Mouse (Mus musculus) lung, postnatal 25 days (tissue): ENCODE data around the gene Sppl3.

Experiments used
- DNase-seq: peaks from one replicate; pipeline ENCODE4 v3.0.0; 2022; ENCODE audit warnings: low spot score

The Sppl3 gene

DNA sequence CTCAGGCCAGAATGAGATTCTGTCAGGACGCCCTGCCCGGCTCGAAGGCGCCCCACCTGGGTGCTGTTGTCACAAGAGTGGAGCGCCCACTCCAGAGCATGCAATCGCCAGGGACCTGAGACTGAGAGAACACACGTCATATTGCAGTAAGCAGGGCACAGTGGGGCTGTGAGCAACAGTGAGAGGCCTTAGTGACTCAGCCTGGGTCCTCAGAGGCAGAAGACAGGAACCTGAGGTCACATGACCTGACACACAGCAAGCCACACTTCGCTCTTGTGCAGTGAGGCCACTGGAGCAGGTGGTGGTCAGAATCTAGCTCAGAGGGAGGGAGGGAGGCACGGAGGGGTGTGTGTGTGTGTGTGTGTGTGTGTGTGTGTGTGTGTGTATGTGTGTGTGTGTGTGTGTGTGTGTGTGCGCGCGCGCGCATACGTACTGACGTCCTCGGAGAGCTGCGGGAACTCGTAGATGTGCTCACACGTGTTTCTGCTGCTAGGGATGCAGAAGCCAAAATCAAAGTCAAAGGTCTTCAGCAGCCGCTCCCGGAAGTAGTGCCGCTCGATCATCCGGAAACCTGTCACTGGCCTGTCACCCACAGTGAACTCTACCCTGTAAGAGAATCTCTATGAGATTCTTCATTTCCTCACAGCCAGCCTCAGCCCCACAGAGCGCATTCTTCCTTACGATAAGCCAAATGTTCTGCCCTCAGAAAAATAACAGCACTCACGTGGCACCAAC, 115.8 kb downstream of the Sppl3 start:
- DNase-seq, result no peak

DNA sequence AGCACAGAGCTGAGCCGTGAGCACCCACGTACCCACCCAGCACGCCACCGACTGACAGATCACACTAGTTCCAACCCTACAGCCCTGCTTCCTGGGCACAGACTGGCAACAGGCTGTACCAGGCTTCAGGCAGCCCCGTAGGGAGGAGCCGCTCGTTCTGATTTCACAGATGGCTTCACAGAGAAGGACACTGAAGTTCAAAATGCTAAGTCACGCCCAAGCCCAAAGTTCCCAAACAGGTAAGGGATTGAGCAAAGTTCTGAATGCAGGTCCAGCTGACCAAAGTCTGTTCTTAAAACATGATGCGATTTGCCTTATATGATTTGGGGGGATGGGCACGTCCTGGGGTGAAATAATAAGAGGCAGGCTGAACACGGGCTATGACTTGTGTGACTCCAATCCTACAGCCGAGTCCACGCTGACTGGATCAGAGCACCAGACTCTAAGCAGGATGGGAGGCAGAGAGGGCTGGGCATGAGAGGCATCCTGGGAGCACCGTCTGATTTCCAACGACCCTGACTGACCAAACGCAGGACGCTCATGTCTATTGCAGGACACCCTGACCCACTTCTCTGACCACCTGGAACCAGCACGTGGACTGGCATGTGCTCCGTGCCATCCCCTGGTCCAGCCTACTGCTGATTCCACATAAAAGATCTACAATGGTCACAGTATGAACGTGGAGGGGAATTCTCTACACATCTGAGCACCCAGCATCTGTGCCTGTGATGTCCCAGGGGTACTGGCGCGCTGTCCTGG, 116.7 kb downstream of the Sppl3 start:
- no peak for DNase-seq

DNA sequence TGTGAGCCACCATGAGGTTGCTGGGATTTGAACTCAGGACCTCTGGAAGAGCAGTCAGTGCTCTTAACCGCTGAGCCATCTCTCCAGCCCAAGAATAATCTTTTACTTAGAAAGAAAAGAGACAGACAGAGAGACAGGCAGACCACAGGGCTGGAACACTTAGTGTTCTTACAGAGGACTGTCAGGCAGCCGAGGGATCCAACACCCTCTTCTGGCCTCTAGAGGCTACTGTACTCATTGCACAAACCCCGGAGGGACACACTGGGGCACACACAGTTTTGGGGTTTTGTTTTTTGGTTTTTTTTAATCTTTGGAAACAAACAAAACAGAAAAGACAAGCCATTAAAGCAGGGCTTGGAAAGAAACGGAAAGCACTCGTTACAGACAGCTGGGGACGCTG, 118.4 kb downstream of the Sppl3 start:
- no peak for DNase-seq

DNA sequence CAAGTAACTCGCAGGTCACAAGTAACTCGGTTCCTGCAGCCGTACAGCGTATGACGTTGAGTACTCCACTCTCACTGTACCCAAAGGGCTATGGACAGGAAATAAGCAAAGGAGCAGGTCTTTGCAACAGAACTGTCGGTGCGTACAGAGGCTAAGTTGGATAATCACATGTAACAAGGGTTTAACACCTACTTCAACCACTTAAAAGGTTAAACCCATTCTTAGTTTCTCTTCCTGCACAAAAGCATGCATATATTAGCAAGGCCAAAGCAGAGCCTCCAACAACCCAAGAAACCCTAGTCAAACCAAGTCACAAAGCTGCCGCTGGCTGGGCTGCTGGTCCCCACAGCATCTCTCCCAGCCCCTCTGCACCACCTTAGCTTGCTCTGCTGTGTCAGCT, 121.5 kb downstream of the Sppl3 start:
- no peak for DNase-seq

DNA sequence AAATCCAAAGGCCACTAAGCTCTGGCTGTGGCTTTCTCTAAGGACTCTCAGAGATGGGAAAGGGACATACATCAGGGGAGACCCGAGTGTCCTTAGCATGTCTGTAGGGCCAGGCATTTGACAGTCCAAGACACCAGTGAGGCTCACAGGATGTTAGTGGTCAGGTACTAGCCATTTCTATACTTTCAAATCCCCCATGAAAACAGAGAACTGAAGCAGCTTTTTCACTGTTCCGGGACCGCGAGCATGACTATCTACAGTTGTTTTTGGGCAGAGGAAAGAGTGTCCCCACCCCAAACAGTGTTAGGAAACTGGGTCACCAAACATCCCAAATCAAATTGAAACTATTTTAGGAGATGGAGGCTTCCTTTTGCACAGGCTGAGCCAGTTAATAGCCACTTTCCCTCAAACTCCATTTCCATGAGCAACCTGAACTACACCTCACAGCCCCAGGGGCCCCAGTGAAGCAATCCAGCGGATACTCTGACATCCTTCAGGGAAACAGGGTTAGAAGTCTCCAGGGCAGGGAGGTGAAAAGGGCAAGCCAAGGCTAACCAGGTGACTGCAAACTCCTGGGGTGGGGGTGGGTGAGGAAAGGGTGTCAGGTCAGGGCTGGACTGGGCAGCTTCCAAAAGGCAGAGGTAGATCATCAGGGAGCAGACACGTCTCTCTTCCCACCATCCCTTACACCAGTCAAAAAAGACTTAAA, 122.6 kb downstream of the Sppl3 start:
- DNase-seq, result no peak

DNA sequence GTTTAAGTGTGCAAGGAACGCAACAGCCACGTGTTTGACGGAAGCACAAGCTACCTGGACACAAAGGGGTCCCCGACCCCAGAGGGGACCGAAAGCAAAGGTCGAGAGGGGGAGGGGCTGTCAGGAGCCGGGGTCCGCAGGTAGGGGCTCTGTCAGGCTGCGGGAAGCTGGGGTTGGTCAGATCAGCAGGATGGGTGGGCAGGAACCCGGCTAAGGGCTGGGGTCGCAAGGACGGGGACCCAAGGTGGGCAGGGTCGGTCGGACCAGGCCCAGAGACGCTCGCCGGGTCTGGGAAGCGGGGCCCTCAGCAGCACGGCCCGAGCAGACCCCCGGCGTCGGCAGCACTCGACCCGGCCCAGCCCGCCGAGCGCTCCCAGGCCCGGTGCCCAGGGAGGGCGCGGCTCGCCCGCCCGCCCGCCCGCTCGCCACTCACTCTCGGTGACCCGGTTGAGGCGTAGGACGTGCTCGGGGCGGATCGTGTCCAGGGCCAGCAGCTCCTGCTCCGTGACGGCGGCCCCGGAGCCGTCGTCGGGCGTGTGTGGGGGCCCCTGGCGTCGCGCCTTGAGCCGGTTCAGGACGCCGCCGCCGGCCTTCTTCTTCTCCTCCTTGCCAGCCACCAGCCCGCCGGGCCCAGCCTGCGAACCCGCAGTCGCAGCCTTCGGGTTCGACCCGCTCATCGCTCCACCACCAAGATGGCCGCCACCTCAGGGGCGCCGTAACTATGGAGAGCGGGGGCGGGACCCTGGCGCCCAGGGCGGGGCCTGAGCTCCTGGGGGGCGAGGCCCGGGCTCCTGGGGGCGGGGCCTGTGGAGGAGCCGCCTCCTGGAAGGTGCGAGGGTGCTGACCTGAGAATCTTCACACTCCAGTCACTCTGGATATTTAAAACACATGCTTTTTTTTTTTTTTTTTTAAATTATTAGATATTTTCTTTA, 123.6 kb downstream of the Sppl3 start, which contains the start of gene Unc119b:
Unc119b (minus strand) TSS at position 742 of the 932 bp plus-strand sequence.
- DNase-seq, result peak; percentile 89

DNA sequence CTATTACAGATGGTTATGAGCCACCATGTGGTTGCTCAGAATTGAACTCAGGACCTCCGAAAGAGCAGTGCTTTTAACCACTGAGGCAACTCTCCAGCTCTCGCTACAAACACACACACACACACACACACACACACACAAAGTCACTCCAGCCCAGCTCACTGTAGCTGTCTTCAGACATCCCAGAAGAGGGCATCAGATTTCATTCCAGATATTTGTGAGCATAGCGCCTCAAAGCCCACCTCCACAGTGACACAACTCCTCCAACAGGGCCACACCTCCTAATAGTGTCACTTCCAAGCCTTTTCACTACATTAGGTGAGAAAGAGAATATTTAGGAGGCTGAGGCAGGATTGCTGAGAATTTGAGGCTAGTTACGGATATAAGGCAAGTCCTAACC, 128.2 kb downstream of the Sppl3 start:
- no peak for DNase-seq

DNA sequence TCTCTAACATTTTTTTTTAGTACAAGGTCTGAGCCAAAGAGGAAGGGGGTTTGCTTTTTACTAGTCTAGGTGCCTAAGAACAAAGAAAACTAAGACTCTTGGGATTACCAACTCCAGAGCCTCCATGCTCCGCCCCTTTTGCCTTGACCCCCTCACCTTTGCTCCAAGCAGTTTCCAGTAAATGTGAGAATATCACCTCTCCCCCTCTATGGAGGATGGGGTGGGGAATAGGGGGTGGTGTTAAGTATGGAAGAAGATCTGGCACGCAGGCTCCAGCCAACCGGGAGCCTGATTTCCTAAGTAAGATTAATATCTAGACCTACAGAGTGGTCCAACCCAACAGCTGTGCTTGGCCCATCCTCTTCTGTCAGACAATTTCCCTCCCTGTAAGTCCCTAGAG, 129.8 kb downstream of the Sppl3 start:
- no peak for DNase-seq

DNA sequence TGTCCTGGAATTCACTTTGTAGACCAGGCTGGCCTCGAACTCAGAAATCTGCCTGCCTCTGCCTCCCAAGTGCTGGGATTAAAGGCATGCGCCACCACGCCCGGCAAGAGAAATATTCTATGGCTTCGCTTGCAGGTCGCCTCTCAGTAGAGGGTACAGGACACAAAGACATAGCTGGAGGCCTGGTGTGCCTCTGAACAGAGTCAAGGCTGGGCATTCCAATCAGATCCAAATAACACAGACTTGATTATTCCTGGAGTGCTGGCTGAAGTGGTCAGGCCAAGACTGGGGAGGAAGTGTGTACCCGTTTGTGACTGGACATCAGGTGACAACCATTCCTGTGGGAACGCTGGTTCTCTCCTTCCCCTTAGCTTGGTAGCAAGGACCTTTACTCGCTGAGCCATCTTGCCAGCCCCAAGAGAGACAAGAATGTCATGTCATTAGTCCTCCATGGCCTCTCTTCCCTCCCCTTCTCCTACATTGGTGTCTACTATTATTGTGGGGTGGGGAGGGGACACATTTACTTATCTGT, 131.3 kb downstream of the Sppl3 start:
- no peak for DNase-seq

DNA sequence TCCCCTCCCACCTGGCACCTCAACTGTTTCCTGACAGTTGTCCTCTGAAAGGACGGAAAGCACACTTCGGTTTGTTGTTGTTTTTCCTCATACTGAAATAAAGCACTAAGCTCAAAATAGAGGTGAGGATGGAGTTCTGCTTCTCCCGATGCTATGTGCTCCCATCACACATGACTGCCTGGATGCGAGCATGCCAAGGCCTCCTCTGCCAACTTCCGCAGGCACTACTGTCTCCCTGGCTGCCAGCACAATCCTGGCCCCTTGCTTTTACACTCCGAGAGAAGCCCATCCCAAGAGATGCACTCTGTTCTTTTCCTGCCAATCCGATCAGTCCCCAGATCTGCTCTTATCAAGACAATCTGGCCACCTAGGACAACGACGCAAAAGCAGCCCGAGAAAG, 132.6 kb downstream of the Sppl3 start:
- DNase-seq, result no peak

DNA sequence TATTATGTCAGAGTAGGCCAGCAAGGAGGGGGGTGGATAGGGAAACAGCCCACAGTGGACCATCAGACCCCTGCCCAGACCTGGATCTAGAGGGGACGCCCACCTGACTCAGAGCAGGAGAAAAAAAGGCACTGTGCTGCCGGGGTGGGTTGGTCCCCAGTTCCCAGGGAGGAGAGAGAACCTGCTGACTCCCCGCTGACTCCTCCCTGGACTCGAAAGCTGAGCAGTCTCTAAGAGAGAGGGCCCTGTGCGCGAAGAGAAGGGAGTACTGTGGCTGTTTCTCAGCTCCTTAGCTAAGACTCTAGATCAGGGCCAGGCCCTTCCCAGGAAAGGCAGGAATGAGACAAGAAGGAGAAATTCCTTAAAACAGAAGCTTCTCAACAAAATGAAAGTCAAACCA, 133.5 kb downstream of the Sppl3 start:
- DNase-seq, result no peak

DNA sequence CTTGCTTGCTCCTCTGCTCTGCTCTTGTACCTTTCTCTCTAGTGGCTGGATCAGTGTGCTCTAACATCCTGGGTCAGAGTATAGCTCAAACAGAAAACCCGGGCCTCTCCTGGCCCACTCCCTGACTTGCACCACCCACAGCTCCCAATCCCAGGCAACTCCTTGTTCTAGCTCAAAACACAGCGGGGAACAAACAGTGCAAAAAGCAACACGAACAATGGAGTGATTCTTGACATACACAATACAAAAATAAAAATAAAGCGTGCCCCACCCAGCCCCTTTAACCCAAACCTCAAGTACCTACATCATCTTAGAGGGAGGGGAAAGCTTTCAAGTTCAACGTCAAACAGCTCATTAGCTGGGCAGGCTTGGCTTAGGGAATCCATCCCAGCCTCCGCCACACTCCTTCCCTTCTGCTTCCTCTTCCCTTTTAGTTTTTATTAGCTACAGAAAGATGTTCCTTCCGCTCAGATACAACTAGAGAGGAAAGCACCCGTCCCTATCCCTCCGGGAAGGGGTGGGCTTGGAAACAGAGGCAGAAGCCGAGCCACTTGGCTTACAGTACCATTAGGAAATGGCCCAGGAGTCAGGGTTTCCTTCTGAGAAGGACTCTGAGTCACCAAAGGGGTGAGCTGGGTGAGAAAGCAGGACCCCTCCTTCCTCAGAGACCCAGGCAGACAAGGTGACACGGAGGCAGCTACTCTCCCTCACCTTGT, 134.5 kb downstream of the Sppl3 start:
- peak; percentile 29 for DNase-seq

DNA sequence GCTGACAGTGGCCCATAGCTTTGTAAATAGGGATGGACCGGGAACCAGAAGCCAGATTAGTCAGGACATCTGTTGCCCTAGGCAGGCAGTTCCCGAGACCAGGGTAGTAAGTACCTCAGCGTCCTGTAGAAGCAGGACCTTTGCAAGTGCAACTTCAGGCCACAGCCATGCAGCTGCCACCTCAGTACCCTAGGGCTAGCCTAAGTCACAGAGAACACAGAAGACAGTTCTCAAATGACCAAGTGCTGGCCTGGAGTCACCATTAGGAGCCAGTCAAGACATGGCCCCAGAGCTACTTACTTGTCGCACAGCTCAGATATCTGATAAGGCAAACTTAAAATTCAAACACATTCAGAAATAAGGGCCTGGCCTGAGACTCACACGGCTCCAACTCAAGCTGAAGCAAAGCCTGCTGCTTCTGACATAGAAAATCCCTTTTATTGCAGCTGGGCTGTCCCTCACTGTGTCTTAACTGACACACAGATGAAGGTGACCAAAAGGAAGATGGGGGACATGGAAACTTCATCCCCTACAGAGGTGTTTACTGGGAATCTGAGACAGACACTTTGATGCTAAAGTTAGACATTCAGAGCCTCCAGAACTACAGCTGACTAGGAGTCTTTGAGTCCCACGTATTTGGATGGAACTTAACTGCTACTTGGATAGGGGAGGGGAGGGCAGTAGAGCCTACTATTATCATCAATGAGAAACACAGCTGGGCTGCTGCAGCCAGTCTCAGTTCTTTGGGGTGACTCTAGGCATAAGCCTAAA, 135.2 kb downstream of the Sppl3 start:
- DNase-seq, result no peak

DNA sequence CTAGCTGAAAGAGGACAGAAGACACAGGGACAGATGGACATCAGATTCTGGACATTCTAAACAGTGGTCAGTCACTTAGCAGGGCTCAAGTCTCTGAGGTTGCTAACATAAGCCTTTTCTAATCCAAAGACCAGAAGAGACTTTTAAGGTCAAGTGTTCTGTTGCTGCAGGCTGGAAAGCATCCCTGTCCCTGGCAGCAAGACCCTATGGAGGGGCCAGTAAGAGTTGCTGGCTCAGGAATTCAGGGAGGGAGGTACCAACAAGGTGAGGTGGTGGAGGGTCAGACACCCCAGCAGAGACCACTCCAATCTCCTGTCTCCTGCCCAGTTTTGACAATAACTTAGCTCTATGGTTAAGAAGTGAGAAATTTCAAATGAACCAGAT, 135.8 kb downstream of the Sppl3 start:
- DNase-seq, result no peak

DNA sequence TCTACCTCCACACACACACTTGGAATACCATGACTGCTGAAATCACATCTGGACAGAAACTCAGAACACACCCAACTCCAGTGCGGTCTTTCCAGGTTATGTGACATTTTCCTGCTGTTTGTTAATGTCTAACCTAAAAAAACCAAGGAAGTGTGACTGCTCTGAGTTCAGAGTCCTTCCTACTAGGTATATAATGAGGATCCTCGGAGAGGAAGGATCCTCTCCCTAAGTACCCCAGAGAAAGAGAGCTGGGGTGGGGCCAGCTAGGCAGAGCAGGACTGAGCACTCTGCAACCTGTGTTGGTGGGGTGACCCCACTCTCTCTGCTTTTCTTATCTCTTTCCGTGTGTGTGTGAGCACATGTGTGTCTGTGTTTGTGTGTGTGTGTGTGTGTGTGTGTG, 136.5 kb downstream of the Sppl3 start:
- no peak for DNase-seq

DNA sequence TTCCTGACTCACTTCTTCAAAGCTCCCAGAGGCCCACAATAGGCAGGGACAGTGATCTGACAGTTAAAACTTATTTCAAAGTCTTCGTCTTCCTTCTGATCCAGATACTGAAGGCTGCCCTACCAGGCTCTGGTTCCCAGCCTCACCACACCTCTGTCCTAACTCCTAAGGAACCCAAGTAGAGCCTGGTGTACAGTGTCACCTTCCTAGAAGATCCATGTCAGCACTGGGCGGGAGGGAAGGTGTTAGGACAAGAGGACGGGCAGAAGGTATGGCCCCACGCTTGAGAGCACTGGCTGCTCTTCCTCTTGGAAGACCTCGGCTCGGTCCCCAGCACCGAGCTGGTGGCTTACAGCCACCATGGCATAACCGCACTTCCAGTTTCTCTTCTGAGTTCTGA, 137.4 kb downstream of the Sppl3 start:
- DNase-seq, result no peak
